Mouse (Mus musculus): ENCODE data around the gene Nptx2. TPM values are rescaled to one million over a fixed set of nuclear protein-coding genes. Genes with fewer than 3 reads are reported as not detected.

Gene Nptx2
- total RNA-seq, 1 experiment from 2014 or later = not detected

DNA sequence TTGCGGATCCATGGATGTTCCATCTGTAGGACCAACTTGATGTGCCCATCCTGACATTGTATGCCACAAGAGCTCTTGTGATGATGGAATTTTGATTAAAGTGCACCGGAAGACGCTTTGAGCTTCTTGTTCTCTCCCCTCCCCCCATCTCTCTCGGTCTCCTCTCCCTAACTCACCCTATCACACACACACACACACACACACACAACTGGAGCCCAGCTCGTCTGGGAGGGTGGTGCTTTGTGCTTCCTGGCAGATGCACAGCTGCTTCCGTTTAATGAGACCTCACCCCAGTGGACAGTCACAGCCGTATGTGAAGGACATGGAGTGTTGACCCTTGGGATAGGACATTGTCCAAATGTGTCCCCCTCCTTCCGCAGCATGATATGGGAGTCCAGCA lies 11.7 kb downstream of the Nptx2 start:
- ATAC-seq (ENCODE audit: extremely low read depth, insufficient number of reproducible peaks, low FRiP score, poor library complexity, severe bottlenecking) = no peak

DNA sequence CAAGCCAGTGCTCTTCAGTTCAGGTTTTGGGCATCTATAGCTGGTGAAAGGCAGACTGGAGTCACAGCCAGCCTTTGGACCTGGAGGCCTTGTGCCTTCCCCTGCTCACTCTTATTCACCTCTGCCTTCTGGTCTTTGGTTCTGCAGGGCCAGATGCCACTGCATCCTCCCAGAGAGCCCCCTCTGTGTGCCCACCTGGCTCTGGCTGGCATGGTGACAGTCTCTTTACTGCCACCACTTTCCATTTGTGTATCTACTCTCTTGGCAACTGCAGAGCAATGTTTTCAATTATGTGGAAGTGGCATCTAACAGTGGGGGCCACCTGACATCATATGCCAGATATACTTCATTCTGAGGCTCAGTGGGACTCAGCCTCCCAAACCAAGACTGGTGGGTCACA lies 12.8 kb downstream of the Nptx2 start:
- no peak for ATAC-seq (ENCODE audit: extremely low read depth, insufficient number of reproducible peaks, low FRiP score, poor library complexity, severe bottlenecking)

DNA sequence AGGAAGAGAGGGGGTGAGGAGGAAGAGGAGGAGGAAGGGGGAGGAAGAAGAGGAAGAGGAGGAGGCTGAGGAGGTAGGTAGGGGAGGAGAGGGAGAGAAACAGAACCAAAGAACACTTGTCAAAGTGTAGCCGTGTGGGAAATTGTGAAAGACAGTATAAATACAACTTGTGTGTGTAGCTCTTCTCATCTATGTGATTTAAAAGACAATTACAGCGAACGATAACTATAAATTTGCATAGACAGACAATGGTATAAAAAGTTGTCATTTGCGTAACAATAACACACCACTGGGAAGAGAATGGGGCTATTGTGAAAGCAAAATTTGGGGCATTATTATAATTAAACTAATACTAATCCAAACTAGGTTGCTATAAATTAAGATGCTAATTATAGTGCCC lies 20.0 kb downstream of the Nptx2 start:
- no peak for ATAC-seq (ENCODE audit: extremely low read depth, insufficient number of reproducible peaks, low FRiP score, poor library complexity, severe bottlenecking)

DNA sequence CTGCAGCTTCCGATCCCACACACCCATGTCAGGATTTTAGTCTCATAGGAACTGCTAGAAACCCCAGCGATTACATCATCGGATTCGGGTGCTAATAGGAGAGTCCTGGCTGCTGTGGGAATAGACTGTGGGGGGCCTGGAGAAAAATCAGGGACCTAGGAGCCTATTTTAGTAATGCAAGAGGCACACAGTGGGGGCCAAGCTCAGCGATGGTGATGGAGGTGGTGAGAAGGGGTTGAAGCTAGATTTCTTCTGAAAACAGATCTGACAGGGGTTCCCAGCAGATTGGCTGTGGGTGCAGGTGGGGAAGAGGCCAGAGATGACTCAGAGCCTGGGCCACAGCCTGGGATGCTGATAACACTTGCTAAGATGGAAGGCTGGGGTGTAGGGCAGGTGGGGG lies 39.4 kb downstream of the Nptx2 start:
- no peak for ATAC-seq (ENCODE audit: extremely low read depth, insufficient number of reproducible peaks, low FRiP score, poor library complexity, severe bottlenecking)

DNA sequence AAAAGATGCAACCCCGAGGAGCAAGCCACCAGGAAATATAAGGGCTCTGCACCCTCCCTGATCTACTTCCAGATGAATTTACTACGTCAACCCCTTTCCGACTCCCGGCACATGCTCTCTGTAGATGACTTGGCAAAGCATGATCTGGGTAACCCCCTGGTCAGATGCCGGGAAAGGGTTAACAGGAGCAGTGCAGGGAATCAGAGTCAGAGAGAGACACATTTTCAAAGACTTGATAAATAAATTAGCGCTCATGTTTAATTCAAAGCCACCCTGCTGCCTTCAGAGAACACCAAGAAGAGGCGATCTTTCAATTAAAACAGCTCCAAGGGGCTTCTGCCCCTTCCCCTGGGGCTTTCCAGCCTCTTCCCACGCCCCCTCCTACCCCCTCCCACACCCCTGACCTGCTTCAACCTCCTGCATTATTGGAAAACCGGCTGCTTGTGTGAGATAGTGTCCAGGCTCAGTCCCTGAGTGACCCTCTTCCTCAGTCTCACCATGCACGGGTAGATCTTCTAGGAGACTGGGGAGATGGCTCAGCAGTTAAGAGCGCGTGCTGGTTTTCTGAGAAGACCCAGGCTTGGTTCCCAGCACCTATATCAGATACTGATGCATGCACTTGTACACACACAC lies 45.7 kb downstream of the Nptx2 start:
- ATAC-seq (ENCODE audit: extremely low read depth, insufficient number of reproducible peaks, low FRiP score, poor library complexity, severe bottlenecking) = no peak

DNA sequence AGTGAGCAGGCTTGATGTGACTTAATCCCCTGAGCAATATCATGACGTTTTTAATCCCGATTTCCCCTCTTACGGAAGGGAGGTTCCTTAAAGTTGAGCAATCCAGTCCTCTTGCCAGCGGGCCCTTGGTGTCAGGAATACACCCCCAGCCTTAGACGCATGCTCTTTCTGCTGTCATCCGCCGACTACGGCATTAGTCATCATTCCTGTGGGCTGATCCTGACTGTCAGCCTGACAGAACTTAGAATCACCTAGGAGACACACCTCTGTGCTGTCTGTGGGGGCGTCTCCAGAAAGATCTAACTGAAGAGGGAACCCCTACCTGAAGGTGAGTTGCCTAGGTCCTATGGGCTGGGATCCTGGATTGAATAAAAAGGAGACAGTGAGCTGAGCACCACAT lies 49.1 kb downstream of the Nptx2 start:
- ATAC-seq (ENCODE audit: extremely low read depth, insufficient number of reproducible peaks, low FRiP score, poor library complexity, severe bottlenecking) = no peak

Other genes starting within 250 kb of the Nptx2 start
- gene Baiap2l1, start 187.8 kb upstream of the Nptx2 start, total RNA-seq (2017) = 0.12 TPM in 1 of 2 replicates, not detected in the other
- gene Tmem130, start 215.9 kb downstream of the Nptx2 start, total RNA-seq (2017) = not detected in 2 replicates
- 80.4 and 88.1 TPM in 2 replicates for gene Trrap, start 221.8 kb downstream of the Nptx2 start, total RNA-seq (2017)